Mouse (Mus musculus) 416B (cell line): Measurements from ENCODE around the gene Olfr1472.
"Not testable (repeated sequence)": the region's sequence is repeated elsewhere in the genome, so short reads cannot be mapped to it uniquely, and the experiment has no call there.

Source experiments
- DNase-seq: peaks from one replicate; pipeline ENCODE4 v3.0.0; 2011; ENCODE audit warnings: low read depth

Olfr1472 gene

DNA sequence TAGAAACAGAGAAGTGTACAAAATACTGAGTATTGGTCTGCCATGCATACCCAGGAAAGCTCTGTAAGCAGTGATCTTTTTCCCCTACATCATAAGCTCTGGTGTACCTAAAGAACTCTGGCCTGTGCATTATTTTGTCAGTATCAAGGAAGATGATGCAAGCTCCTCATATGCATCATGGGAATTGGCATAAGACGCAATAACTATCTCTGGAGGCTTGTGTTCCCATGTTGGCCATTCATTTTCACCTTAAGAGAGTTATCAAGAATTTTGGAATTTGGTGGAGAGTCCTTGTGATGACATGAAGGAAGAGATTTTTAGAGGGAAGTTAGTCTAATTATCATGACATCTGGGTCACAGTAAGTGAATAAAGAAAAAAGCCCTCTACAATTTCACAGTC lies at the start of gene Olfr1472:
Olfr1472 (minus strand) TSS at position 101 of the 400 bp plus-strand sequence.
- no peak for DNase-seq

DNA sequence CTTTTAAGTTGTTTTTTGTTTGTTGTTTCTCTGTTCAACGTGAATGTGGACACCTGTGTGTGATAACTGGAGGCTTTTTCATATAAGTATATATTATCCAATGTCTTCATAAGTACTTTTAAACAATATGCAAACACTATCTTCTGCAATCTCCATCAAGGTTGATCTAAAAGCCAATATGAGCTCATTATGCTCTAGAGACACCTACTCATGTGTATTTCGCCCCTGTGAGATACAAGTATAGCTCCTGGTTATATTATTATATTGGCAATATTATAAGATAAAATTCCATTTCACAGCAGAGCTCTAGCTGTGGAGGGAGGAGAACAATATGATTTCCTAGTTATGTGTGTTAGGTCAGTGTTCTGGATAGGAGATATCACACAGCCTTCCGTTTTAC lies 44.4 kb upstream of the Olfr1472 start, which contains the start of gene Olfr1477:
Olfr1477 (plus strand) TSS at position 301 of the 400 bp plus-strand sequence.
- DNase-seq: no peak

DNA sequence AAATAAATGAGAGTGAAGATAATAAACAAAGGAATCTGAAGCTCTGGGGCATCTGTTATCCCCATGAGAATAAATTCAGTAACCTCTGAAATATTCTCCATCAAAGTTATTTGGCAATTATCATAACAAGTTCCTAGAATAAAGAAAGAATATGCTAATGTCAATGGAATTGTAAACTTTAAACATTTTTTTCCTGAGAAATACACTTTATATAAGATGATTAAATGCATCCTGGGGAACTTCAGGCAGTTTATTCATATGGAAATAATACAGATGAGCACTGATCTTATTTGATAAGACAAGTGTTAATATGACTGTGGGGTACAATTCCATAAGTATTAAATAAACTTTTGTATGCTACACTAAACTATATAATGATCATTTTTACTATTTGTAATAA lies 24.2 kb upstream of the Olfr1472 start, which contains the start of gene Olfr1475:
Olfr1475 (minus strand) TSS at position 101 of the 400 bp plus-strand sequence.
- no peak for DNase-seq

DNA sequence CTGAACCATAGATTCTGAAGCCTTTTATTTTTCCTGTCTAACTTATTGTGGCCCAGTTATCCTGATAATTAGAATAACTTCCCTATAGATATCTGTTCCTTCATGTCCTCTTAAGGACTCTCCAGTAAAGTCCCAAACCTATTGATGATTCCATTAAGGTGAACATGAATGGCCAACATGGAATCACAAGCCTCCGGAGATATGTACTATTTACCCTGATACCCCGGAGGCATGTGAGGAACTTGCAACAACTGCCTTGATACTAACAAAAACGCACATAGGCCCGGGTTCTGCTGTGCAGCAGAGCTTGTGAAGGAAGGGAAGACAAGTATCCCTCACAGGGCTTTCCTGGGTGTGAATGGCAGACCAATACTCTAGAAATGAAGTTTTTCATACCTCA lies 13.4 kb upstream of the Olfr1472 start, which contains the start of gene Olfr1474:
Olfr1474 (plus strand) TSS at position 301 of the 400 bp plus-strand sequence.
- DNase-seq: not testable (repeated sequence)

DNA sequence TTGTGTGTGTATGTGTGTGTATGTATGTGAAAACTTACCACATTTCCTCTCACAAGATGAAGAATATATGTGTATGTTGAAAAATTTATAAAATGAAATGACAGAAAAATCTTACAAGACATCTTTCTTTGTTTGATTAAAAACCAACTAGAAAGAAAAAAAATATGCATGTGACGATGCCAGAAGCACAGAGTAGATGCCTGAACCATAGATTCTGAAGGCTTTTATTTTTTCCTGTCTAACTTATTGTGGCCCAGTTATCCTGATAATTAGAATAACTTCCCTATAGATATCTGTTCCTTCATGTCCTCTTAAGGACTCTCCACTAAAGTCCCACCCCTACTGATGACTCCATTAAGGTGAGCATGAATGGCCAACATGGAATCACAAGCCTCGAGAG lies 12.8 kb downstream of the Olfr1472 start, which contains the start of gene Olfr1471:
Olfr1471 (plus strand) TSS at position 301 of the 400 bp plus-strand sequence.
- not testable (repeated sequence) for DNase-seq

DNA sequence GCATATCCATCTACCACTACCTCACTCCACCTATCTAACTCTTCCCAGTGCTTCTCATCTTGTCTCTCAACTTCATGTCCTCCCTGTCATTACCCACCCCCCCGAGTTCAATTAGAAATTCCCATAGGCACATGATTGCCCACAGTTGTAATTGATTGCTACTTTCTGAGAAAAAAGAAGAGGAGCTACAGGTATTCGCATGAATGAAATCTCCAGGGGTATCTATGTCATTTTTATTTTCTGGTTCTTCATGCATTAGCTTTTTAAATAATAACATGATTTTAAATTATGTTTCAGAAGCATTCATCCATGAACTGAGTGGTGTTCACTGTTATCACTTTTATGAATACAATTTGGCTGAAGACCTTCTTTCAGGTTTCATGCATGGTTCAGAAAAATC lies 48.3 kb downstream of the Olfr1472 start, which contains the start of gene Olfr1469:
Olfr1469 (plus strand) TSS at position 301 of the 400 bp plus-strand sequence.
- DNase-seq: no peak
